Mouse (Mus musculus): ENCODE results near the gene Pigk.

- TF ChIP-seq POLR2A (IDR thresholded peaks at IDR 0.05; ENCODE audit: borderline replicate concordance, extremely low read depth, insufficient read depth, insufficient read length, poor library complexity, severe bottlenecking) (peak; percentile 57; the same call in 1 of the 2 replicates), CTCF (IDR thresholded peaks at IDR 0.05; ENCODE audit: borderline replicate concordance, extremely low read depth, insufficient read depth, insufficient read length) (no peak)
Measured at GRCm38 (mm10) chr3:152713991-152714902, at the start of gene Pigk.

Measured in brain, embryonic 14.5 days (tissue).